ENCODE assay signal across 29 mouse cellular contexts in the genomic region with DNA sequence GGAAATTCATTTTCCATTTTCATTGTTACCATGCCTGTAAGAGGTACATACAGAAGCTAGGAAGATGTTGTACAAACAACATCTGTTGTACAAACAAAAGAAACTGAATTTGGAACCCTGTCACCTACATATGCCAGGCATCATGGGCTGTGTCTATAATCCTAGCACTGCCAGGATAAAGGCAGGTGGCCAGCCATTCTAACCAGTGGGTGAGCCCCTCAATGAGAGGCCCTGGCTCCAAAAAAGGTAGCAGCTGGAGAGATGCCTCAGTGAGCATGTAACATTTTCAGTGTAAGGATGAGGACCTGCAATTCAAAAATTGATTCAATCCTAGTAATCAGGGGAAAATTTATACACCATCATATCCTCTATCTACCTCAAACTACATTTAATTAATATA. TPM values are rescaled to one million over a fixed set of nuclear protein-coding genes. Genes with fewer than 3 reads are reported as not detected.
A peak's percentile ranks its signal among the peaks of the same experiment; 100 is the strongest.
DNase-seq lines count a peak whose midpoint lies in the region; ATAC-seq and TF ChIP-seq lines count a peak whose summit lies in the region.
"Had no signal": no experiment of that assay in that cellular context is flagged by ENCODE, and none has a peak within 500 bp of the region (broad histone marks: within the 10 kb centered on the region; RNA-seq: fewer than 3 reads in every experiment).

No protein-coding gene starts in this region.

- no peaks in the 10 kb centered on the region for H3K9me3 ChIP-seq in midbrain, postnatal 0 days (ENCODE audit: low read length)
- H3K9me3 ChIP-seq in midbrain, embryonic 15.5 days = no peaks in the 10 kb centered on the region
- H3K9me3 ChIP-seq: embryonic facial prominence, embryonic 10.5 days; embryonic facial prominence, embryonic 13.5 days; forebrain, embryonic 12.5 days; forebrain, embryonic 15.5 days; G1E; heart, embryonic 12.5 days; heart, embryonic 15.5 days; hindbrain, embryonic 10.5 days; hindbrain, embryonic 13.5 days had no signal

- no peak for ATAC-seq in midbrain, postnatal 0 days (ENCODE audit: low FRiP score)
- no peak for ATAC-seq in midbrain, embryonic 15.5 days (replicated peaks)
- ATAC-seq: forebrain, embryonic 15.5 days; Patski had no signal

- H3K4me1 ChIP-seq in midbrain, postnatal 0 days (ENCODE audit: insufficient read depth, low read length) = no peaks in the 10 kb centered on the region
- no peaks in the 10 kb centered on the region for H3K4me1 ChIP-seq in midbrain, embryonic 15.5 days
- H3K4me1 ChIP-seq: embryonic facial prominence, embryonic 10.5 days; embryonic facial prominence, embryonic 13.5 days; forebrain, embryonic 12.5 days; forebrain, embryonic 15.5 days; heart, embryonic 15.5 days; hindbrain, embryonic 10.5 days; hindbrain, embryonic 13.5 days had no signal

- no peak for TF ChIP-seq CTCF in midbrain, postnatal 0 days (IDR thresholded peaks at IDR 0.05)

- peak; percentile 52 to 61 for DNase-seq in cerebellum, postnatal 10 days
- no peak for DNase-seq in cerebellum, adult 9-10 months
- DNase-seq in layer of hippocampus, postnatal 10 days (ENCODE audit: low spot score in 2 of 2) = peak; percentile 8 to 16
- no peak for DNase-seq in layer of hippocampus, adult 8-10 months (ENCODE audit: low spot score in 2 of 2)
- DNase-seq in midbrain, postnatal 0 days (ENCODE audit: low spot score) = peak; percentile 10
- no peak for DNase-seq in spleen, postnatal 4 days (ENCODE audit: low spot score in 2 of 2)
- DNase-seq: adrenal gland, postnatal 10 days; adrenal gland, postnatal 36 days; cerebellum, adult 11 months; cerebellum, adult 2 months; cerebellum, postnatal 36 days; embryo, embryonic 11 days; gastrocnemius, postnatal 25 days; heart, adult 18-20 months; heart, postnatal 10 days; heart, postnatal 36 days had no signal

- H3K27me3 ChIP-seq in midbrain, postnatal 0 days (ENCODE audit: insufficient read depth, low read length) = no peaks in the 10 kb centered on the region
- no peaks in the 10 kb centered on the region for H3K27me3 ChIP-seq in midbrain, embryonic 15.5 days (replicated peaks)
- H3K27me3 ChIP-seq: embryonic facial prominence, embryonic 13.5 days; forebrain, embryonic 12.5 days; forebrain, embryonic 15.5 days; heart, embryonic 12.5 days; heart, embryonic 15.5 days; hindbrain, embryonic 13.5 days; Patski had no signal

- no peak overlapping the region for H3K27ac ChIP-seq in midbrain, postnatal 0 days (ENCODE audit: low read depth, low read length)
- no peak overlapping the region for H3K27ac ChIP-seq in midbrain, embryonic 15.5 days
- H3K27ac ChIP-seq: embryonic facial prominence, embryonic 10.5 days; embryonic facial prominence, embryonic 13.5 days; forebrain, embryonic 12.5 days; forebrain, embryonic 15.5 days; heart, embryonic 15.5 days; hindbrain, embryonic 10.5 days; hindbrain, embryonic 13.5 days had no signal

- H3K4me3 ChIP-seq in midbrain, postnatal 0 days (ENCODE audit: low read depth, low read length) = no peak overlapping the region
- H3K4me3 ChIP-seq in midbrain, embryonic 15.5 days = no peak overlapping the region
- H3K4me3 ChIP-seq: embryonic facial prominence, embryonic 10.5 days; embryonic facial prominence, embryonic 13.5 days; erythroblast, embryonic 14.5 days; forebrain, embryonic 12.5 days; forebrain, embryonic 15.5 days; heart, embryonic 12.5 days; heart, embryonic 15.5 days; hindbrain, embryonic 10.5 days; hindbrain, embryonic 13.5 days had no signal

- no peaks in the 10 kb centered on the region for H3K36me3 ChIP-seq in midbrain, postnatal 0 days (ENCODE audit: insufficient read depth, low read length)
- no peaks in the 10 kb centered on the region for H3K36me3 ChIP-seq in midbrain, embryonic 15.5 days (replicated peaks)
- H3K36me3 ChIP-seq: embryonic facial prominence, embryonic 10.5 days; embryonic facial prominence, embryonic 13.5 days; forebrain, embryonic 12.5 days; forebrain, embryonic 15.5 days; G1E; heart, embryonic 12.5 days; heart, embryonic 15.5 days; hindbrain, embryonic 10.5 days; hindbrain, embryonic 13.5 days had no signal

- H3K4me2 ChIP-seq in midbrain, postnatal 0 days (ENCODE audit: low read depth, low read length, poor library complexity, severe bottlenecking) = no peak overlapping the region
- H3K4me2 ChIP-seq in midbrain, embryonic 15.5 days = no peak overlapping the region
- H3K4me2 ChIP-seq: embryonic facial prominence, embryonic 13.5 days; forebrain, embryonic 12.5 days; forebrain, embryonic 15.5 days; heart, embryonic 12.5 days; heart, embryonic 15.5 days; hindbrain, embryonic 13.5 days had no signal

- H3K9ac ChIP-seq in midbrain, postnatal 0 days (replicated peaks; ENCODE audit: low read length, poor library complexity, severe bottlenecking) = no peak overlapping the region
- H3K9ac ChIP-seq in midbrain, embryonic 15.5 days = no peak overlapping the region
- H3K9ac ChIP-seq: embryonic facial prominence, embryonic 13.5 days; forebrain, embryonic 12.5 days; forebrain, embryonic 15.5 days; heart, embryonic 12.5 days; heart, embryonic 15.5 days; hindbrain, embryonic 13.5 days had no signal

RNA-seq across cellular contexts. Expression of gene Slc9b1, which starts 1.2 kb away (rescaled TPM):
- total RNA-seq in layer of hippocampus, postnatal 10 days (2021) = 1 to 10 TPM in 1 of 2 experiments, under 1 TPM in 1; 0.57 to 1.2 TPM
- total RNA-seq in layer of hippocampus, adult 8-10 months (2022) = 1 to 10 TPM in 2 of 4 experiments, under 1 TPM in 2; 0.39 to 2.0 (median 1.0) TPM
- not detected in 2 replicates for total RNA-seq in midbrain, postnatal 0 days (2014; rRNA removed)
- polyA plus RNA-seq in midbrain, postnatal 0 days (2015; fragmentation: Nextera tagmentation; extraction: Ambion mirVana) = not detected in 2 replicates
- 0.56 TPM in 1 of 2 replicates, not detected in the other for polyA plus RNA-seq in midbrain, embryonic 15.5 days (2015; fragmentation: Nextera tagmentation; extraction: Ambion mirVana)
- total RNA-seq: gastrocnemius, adult 8-10 months; gastrocnemius, postnatal 25 days had no signal
- polyA plus RNA-seq: cerebellum, adult 2 months; embryonic facial prominence, embryonic 10.5 days; erythroblast, embryonic 14.5 days; heart, embryonic 12.5 days; heart, embryonic 15.5 days; hindbrain, embryonic 10.5 days; Patski had no signal

RNA-seq across cellular contexts. Expression of gene Slc9b2, which starts 41.5 kb away (rescaled TPM):
- total RNA-seq in layer of hippocampus, postnatal 10 days (2021) = 1 to 10 TPM; 4.5 to 5.2 TPM
- 1 to 10 TPM; 3.0 to 5.1 (median 3.6) TPM for total RNA-seq in layer of hippocampus, adult 8-10 months (2022)
- total RNA-seq in midbrain, postnatal 0 days (2014; rRNA removed) = 1.8 and 2.1 TPM in 2 replicates
- 2.6 and 2.8 TPM in 2 replicates for polyA plus RNA-seq in midbrain, postnatal 0 days (2015; fragmentation: Nextera tagmentation; extraction: Ambion mirVana)
- 1.4 TPM in 2 replicates for polyA plus RNA-seq in midbrain, embryonic 15.5 days (2015; fragmentation: Nextera tagmentation; extraction: Ambion mirVana)
- total RNA-seq: G1E had no signal
- polyA plus RNA-seq: erythroblast, embryonic 14.5 days; G1E; Patski had no signal

Comparison
In these comparisons a context has a peak if more than half of its experiments do, and no peak if none do; other contexts are left out.
1. DNase-seq: peak in cerebellum, postnatal 10 days (2 of 2), layer of hippocampus, postnatal 10 days (2 of 2) and midbrain, postnatal 0 days (single experiment); none in cerebellum, adult 9-10 months (single experiment), layer of hippocampus, adult 8-10 months (0 of 2) and spleen, postnatal 4 days (0 of 2).